ENCODE assay signal across 8 mouse cellular contexts in the genomic region with DNA sequence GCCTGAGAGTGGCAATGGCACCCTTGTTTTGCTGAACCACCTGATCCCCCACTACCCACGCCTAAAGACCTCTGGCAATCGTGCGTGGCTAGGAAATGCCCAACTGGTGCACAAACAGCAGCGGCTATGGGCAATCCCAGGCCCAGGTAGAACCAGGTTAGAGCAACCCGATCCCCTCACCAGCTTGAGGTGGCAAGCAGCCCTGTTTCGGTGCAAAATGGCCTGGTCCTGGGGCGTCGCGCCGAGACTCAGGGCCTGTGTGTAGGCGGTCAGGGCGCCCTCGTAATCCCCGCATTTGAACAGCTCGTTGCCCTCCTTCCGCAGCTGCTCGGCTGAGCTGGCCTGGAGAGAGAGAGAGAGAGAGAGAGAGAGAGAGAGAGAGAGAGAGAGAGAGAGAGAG. TPM values are rescaled to one million over a fixed set of nuclear protein-coding genes. Genes with fewer than 3 reads are reported as not detected.
DNase-seq lines count a peak whose midpoint lies in the region; ATAC-seq and TF ChIP-seq lines count a peak whose summit lies in the region.

No protein-coding gene starts in this region.

- no peaks in the 10 kb centered on the region for H3K9me3 ChIP-seq in limb, embryonic 14.5 days (ENCODE audit: control insufficient read depth, low read length)
- no peaks in the 10 kb centered on the region for H3K9me3 ChIP-seq in midbrain, embryonic 16.5 days (replicated peaks; ENCODE audit: control insufficient read depth, low read length, poor library complexity, severe bottlenecking)

- peak overlapping the region; percentile 68 for H3K9ac ChIP-seq in limb, embryonic 14.5 days (ENCODE audit: low read depth, low read length, severe bottlenecking)
- H3K9ac ChIP-seq in midbrain, embryonic 16.5 days (ENCODE audit: low read depth, low read length), result peak overlapping the region; percentile 87

- 4% methylated on average over 17 of the region's 17 CpGs for WGBS in limb, embryonic 14.5 days
- 4% methylated on average over 17 of the region's 17 CpGs for WGBS in midbrain, embryonic 16.5 days

- H3K4me1 ChIP-seq in limb, embryonic 14.5 days (ENCODE audit: control insufficient read depth, insufficient read depth, low read length), result peaks cover 28% of the 10 kb centered on the region
- peaks cover 48% of the 10 kb centered on the region for H3K4me1 ChIP-seq in midbrain, embryonic 16.5 days (ENCODE audit: control insufficient read depth, insufficient read depth, low read length)

- peak overlapping the region; percentile 56 for H3K4me3 ChIP-seq in limb, embryonic 14.5 days (replicated peaks; ENCODE audit: low read length)
- peak overlapping the region; percentile 49 for H3K4me3 ChIP-seq in midbrain, embryonic 16.5 days (ENCODE audit: low read depth, low read length)

- H3K27me3 ChIP-seq in limb, embryonic 14.5 days (ENCODE audit: control insufficient read depth, insufficient read depth, low read length), result no peaks in the 10 kb centered on the region
- no peaks in the 10 kb centered on the region for H3K27me3 ChIP-seq in midbrain, embryonic 16.5 days (ENCODE audit: control insufficient read depth, insufficient read depth, low read depth, low read length)

- intact Hi-C loops in heart, postnatal 14 days (cut with DNase I), result no loop called here
- intact Hi-C loops in left cerebral cortex, postnatal 14 days (cut with DNase I), result loop anchor here (5.0 kb wide), 1 partner anchor 42 kb away; no protein-coding TSS in a partner anchor

- DNase-seq in right cerebral cortex, postnatal 4 days, result peak; percentile 38
- DNase-seq in right cerebral cortex, postnatal 14 days, result no peak
- DNase-seq in cerebellum, postnatal 25 days, result peak; percentile 68 to 69
- peak; percentile 35 to 38 for DNase-seq in heart, postnatal 14 days
- no peak for DNase-seq in limb, embryonic 14.5 days (ENCODE audit: low spot score)
- no peak for DNase-seq in ovary, adult 18-20 months (ENCODE audit: low spot score)
- no peak for DNase-seq in left cerebral cortex, postnatal 14 days (ENCODE audit: low spot score in 2 of 2)

- peaks cover 28% of the 10 kb centered on the region for H3K36me3 ChIP-seq in limb, embryonic 14.5 days (ENCODE audit: control insufficient read depth, insufficient read depth, low read length)
- peaks cover 22% of the 10 kb centered on the region for H3K36me3 ChIP-seq in midbrain, embryonic 16.5 days (ENCODE audit: control insufficient read depth, insufficient read depth, low read length)

- no peak for ATAC-seq in limb, embryonic 14.5 days (ENCODE audit: low FRiP score, low read depth)
- ATAC-seq in midbrain, embryonic 16.5 days, result 0 out of 2 replicates have a peak, but pooled peaks have one; percentile 6

- no peak for TF ChIP-seq POLR2A in limb, embryonic 14.5 days (IDR thresholded peaks at IDR 0.05; ENCODE audit: borderline replicate concordance, extremely low read depth, insufficient read depth, insufficient read length)

- H3K4me2 ChIP-seq in limb, embryonic 14.5 days (replicated peaks; ENCODE audit: low read depth, low read length, severe bottlenecking), result peak overlapping the region; percentile 88
- H3K4me2 ChIP-seq in midbrain, embryonic 16.5 days (ENCODE audit: low read length), result peak overlapping the region; percentile 93

- no peak overlapping the region for H3K27ac ChIP-seq in limb, embryonic 14.5 days (replicated peaks; ENCODE audit: low read depth, low read length)
- H3K27ac ChIP-seq in midbrain, embryonic 16.5 days (ENCODE audit: low read length), result peak overlapping the region; percentile 88

RNA-seq across cellular contexts. Expression of a gene that starts 1.4 kb away (rescaled TPM):
- total RNA-seq in heart, postnatal 14 days (2021), result 10 to 100 TPM; 17.9 to 19.2 TPM
- polyA plus RNA-seq in limb, embryonic 14.5 days (2012; rRNA removed), result 55.1 and 62.6 TPM in 2 replicates
- 36.9 and 40.4 TPM in 2 replicates for polyA plus RNA-seq in limb, embryonic 14.5 days (2014; fragmentation: Nextera tagmentation; extraction: Ambion mirVana)
- 61.9 and 62.6 TPM in 2 replicates for polyA plus RNA-seq in midbrain, embryonic 16.5 days (2015; fragmentation: Nextera tagmentation; extraction: Ambion mirVana)
- 10 to 100 TPM; 44.8 to 49.7 TPM for total RNA-seq in left cerebral cortex, postnatal 14 days (2021)

RNA-seq across cellular contexts. Expression of a gene that starts 3.5 kb away (rescaled TPM):
- total RNA-seq in heart, postnatal 14 days (2021), result 10 to 100 TPM; 29.7 to 31.3 TPM
- 48.8 and 50.4 TPM in 2 replicates for polyA plus RNA-seq in limb, embryonic 14.5 days (2012; rRNA removed)
- polyA plus RNA-seq in limb, embryonic 14.5 days (2014; fragmentation: Nextera tagmentation; extraction: Ambion mirVana), result 23.1 and 23.8 TPM in 2 replicates
- polyA plus RNA-seq in midbrain, embryonic 16.5 days (2015; fragmentation: Nextera tagmentation; extraction: Ambion mirVana), result 23.3 and 27.7 TPM in 2 replicates
- 10 to 100 TPM; 42.0 to 53.2 TPM for total RNA-seq in left cerebral cortex, postnatal 14 days (2021)

RNA-seq across cellular contexts. Expression of a gene that starts 15.1 kb away (rescaled TPM):
- total RNA-seq in heart, postnatal 14 days (2021), result 1 to 10 TPM; 6.8 to 7.6 TPM
- polyA plus RNA-seq in limb, embryonic 14.5 days (2012; rRNA removed), result 22.5 and 26.2 TPM in 2 replicates
- 8.0 and 10.2 TPM in 2 replicates for polyA plus RNA-seq in limb, embryonic 14.5 days (2014; fragmentation: Nextera tagmentation; extraction: Ambion mirVana)
- polyA plus RNA-seq in midbrain, embryonic 16.5 days (2015; fragmentation: Nextera tagmentation; extraction: Ambion mirVana), result 10.6 and 10.7 TPM in 2 replicates
- 10 to 100 TPM; 11.8 to 12.8 TPM for total RNA-seq in left cerebral cortex, postnatal 14 days (2021)

RNA-seq across cellular contexts. Expression of a gene that starts 31.8 kb away (rescaled TPM):
- total RNA-seq in heart, postnatal 14 days (2021), result 10 to 100 TPM; 68.8 to 69.3 TPM
- polyA plus RNA-seq in limb, embryonic 14.5 days (2012; rRNA removed), result 64.8 and 89.1 TPM in 2 replicates
- polyA plus RNA-seq in limb, embryonic 14.5 days (2014; fragmentation: Nextera tagmentation; extraction: Ambion mirVana), result 14.8 and 18.4 TPM in 2 replicates
- 25.2 and 25.8 TPM in 2 replicates for polyA plus RNA-seq in midbrain, embryonic 16.5 days (2015; fragmentation: Nextera tagmentation; extraction: Ambion mirVana)
- 100 to 1,000 TPM; 114 to 118 TPM for total RNA-seq in left cerebral cortex, postnatal 14 days (2021)

RNA-seq across cellular contexts. Expression of a gene that starts 45.1 kb away (rescaled TPM):
- total RNA-seq in heart, postnatal 14 days (2021), result 10 to 100 TPM; 12.4 to 19.8 TPM
- polyA plus RNA-seq in limb, embryonic 14.5 days (2012; rRNA removed), result 78.5 and 79.9 TPM in 2 replicates
- polyA plus RNA-seq in limb, embryonic 14.5 days (2014; fragmentation: Nextera tagmentation; extraction: Ambion mirVana), result 109 and 111 TPM in 2 replicates
- polyA plus RNA-seq in midbrain, embryonic 16.5 days (2015; fragmentation: Nextera tagmentation; extraction: Ambion mirVana), result 22.6 and 23.7 TPM in 2 replicates
- 1 to 10 TPM; 3.2 to 3.8 TPM for total RNA-seq in left cerebral cortex, postnatal 14 days (2021)

Comparison
In these comparisons a context has a peak if more than half of its experiments do, and no peak if none do; other contexts are left out.
1. DNase-seq: peak in right cerebral cortex, postnatal 4 days (single experiment), cerebellum, postnatal 25 days (2 of 2) and heart, postnatal 14 days (2 of 2); none in right cerebral cortex, postnatal 14 days (single experiment), limb, embryonic 14.5 days (single experiment), ovary, adult 18-20 months (single experiment) and left cerebral cortex, postnatal 14 days (0 of 2).